Comparison of ENCODE assay signal across 14 mouse cellular contexts in the genomic region with DNA sequence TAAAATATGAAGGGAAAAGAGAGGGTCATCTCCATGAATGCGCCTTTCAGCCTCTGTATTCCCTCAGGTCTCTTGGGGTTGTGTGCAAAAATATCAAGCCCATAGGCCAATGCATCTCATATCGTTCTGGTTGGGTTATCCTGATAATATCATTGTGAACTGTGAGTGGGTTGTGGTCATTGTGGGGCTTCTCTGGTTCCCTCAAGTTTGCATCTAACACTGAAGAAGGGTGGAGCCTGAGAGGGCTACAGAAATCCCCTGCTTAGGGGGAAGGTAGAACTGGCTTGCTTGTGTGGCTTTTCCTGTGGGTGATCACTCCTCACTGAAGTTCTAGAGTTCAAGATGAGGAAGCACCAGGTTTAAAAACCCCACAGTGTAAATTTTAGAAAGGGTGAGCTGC. TPM values are rescaled to one million over a fixed set of nuclear protein-coding genes. Genes with fewer than 3 reads are reported as not detected.
DNase-seq lines count a peak whose midpoint lies in the region; ATAC-seq lines count a peak whose summit lies in the region.
"Had no signal": no experiment of that assay in that cellular context is flagged by ENCODE, and none has a peak within 500 bp of the region (broad histone marks: within the 10 kb centered on the region; RNA-seq: fewer than 3 reads in every experiment).

No protein-coding gene starts in this region.

- WGBS in forebrain, embryonic 10.5 days, result 20% methylated on average over 2 of the region's 2 CpGs
- 9% methylated on average over 2 of the region's 2 CpGs for WGBS in hindbrain, embryonic 14.5 days
- 6% methylated on average over 2 of the region's 2 CpGs for WGBS in neural tube, embryonic 12.5 days

- H3K27ac ChIP-seq in forebrain, embryonic 10.5 days, result peak overlapping the region; percentile 98
- peak overlapping the region; percentile 99 for H3K27ac ChIP-seq in hindbrain, embryonic 14.5 days
- H3K27ac ChIP-seq in neural tube, embryonic 12.5 days, result peak overlapping the region; percentile 99
- H3K27ac ChIP-seq: embryonic facial prominence, embryonic 15.5 days; heart, embryonic 15.5 days; kidney, embryonic 15.5 days; lung, embryonic 15.5 days had no signal

- H3K4me1 ChIP-seq in forebrain, embryonic 10.5 days, result peaks cover 100% of the 10 kb centered on the region
- peaks cover 76% of the 10 kb centered on the region for H3K4me1 ChIP-seq in hindbrain, embryonic 14.5 days (replicated peaks; ENCODE audit: control insufficient read depth, insufficient read depth, low read length)
- peaks cover 72% of the 10 kb centered on the region for H3K4me1 ChIP-seq in neural tube, embryonic 12.5 days

- DNase-seq in cerebellum, adult 9-11 months, result peak; percentile 13
- no peak for DNase-seq in cerebellum, postnatal 36 days
- peak; percentile 23 for DNase-seq in forebrain, embryonic 10.5 days (ENCODE audit: extremely low spot score, low spot score)
- no peak for DNase-seq in hindbrain, embryonic 14.5 days (ENCODE audit: low spot score)
- no peak for DNase-seq in right cerebral cortex, postnatal 36 days (ENCODE audit: low spot score in 2 of 2)
- no peak for DNase-seq in heart, adult 18-20 months
- DNase-seq in ovary, postnatal 14 days (ENCODE audit: low spot score), result no peak
- DNase-seq: cerebellum, postnatal 14 days; right cerebral cortex, postnatal 14 days had no signal

- H3K4me3 ChIP-seq in forebrain, embryonic 10.5 days, result peak overlapping the region; percentile 44; the same call in 1 of the 2 replicates
- H3K4me3 ChIP-seq in hindbrain, embryonic 14.5 days (replicated peaks; ENCODE audit: low read length), result no peak overlapping the region
- no peak overlapping the region for H3K4me3 ChIP-seq in neural tube, embryonic 12.5 days
- H3K4me3 ChIP-seq: embryonic facial prominence, embryonic 15.5 days; heart, embryonic 15.5 days; kidney, embryonic 15.5 days; lung, embryonic 15.5 days had no signal

- peak overlapping the region; percentile 68 for H3K4me2 ChIP-seq in hindbrain, embryonic 14.5 days (replicated peaks)
- H3K4me2 ChIP-seq in neural tube, embryonic 12.5 days (replicated peaks), result peak overlapping the region; percentile 65
- H3K4me2 ChIP-seq: embryonic facial prominence, embryonic 15.5 days; heart, embryonic 15.5 days; kidney, embryonic 15.5 days; lung, embryonic 15.5 days had no signal

- peaks cover 74% of the 10 kb centered on the region for H3K36me3 ChIP-seq in forebrain, embryonic 10.5 days (replicated peaks)
- peaks cover 35% of the 10 kb centered on the region; the same call in 1 of the 2 replicates for H3K36me3 ChIP-seq in hindbrain, embryonic 14.5 days (replicated peaks; ENCODE audit: control insufficient read depth, insufficient read depth)
- peaks cover 14% of the 10 kb centered on the region for H3K36me3 ChIP-seq in neural tube, embryonic 12.5 days
- H3K36me3 ChIP-seq: embryonic facial prominence, embryonic 15.5 days; heart, embryonic 15.5 days; kidney, embryonic 15.5 days; lung, embryonic 15.5 days had no signal

- no peaks in the 10 kb centered on the region for H3K9me3 ChIP-seq in forebrain, embryonic 10.5 days
- H3K9me3 ChIP-seq in hindbrain, embryonic 14.5 days (ENCODE audit: control insufficient read depth, low read length), result no peaks in the 10 kb centered on the region
- no peaks in the 10 kb centered on the region for H3K9me3 ChIP-seq in neural tube, embryonic 12.5 days
- H3K9me3 ChIP-seq: embryonic facial prominence, embryonic 15.5 days; heart, embryonic 15.5 days; kidney, embryonic 15.5 days; lung, embryonic 15.5 days had no signal

- H3K27me3 ChIP-seq in forebrain, embryonic 10.5 days (ENCODE audit: poor library complexity, severe bottlenecking), result peaks cover 100% of the 10 kb centered on the region
- peaks cover 6% of the 10 kb centered on the region; the same call in 1 of the 2 replicates for H3K27me3 ChIP-seq in hindbrain, embryonic 14.5 days (ENCODE audit: control insufficient read depth, insufficient read depth, low read length)
- peaks cover 28% of the 10 kb centered on the region for H3K27me3 ChIP-seq in neural tube, embryonic 12.5 days (replicated peaks)

- ATAC-seq in hindbrain, embryonic 14.5 days (ENCODE audit: low FRiP score), result no peak
- ATAC-seq in neural tube, embryonic 12.5 days (ENCODE audit: low FRiP score, low read depth), result no peak

- H3K9ac ChIP-seq in hindbrain, embryonic 14.5 days, result peak overlapping the region; percentile 80
- peak overlapping the region; percentile 100 for H3K9ac ChIP-seq in neural tube, embryonic 12.5 days
- H3K9ac ChIP-seq: embryonic facial prominence, embryonic 15.5 days; heart, embryonic 15.5 days; kidney, embryonic 15.5 days; lung, embryonic 15.5 days had no signal

RNA-seq across cellular contexts. Expression of gene Polg, which starts 47.3 kb away (rescaled TPM):
- 42.1 and 46.4 TPM in 2 replicates for polyA plus RNA-seq in forebrain, embryonic 10.5 days (2016; fragmentation: Nextera tagmentation; extraction: Ambion mirVana)
- 26.3 and 28.9 TPM in 2 replicates for polyA plus RNA-seq in hindbrain, embryonic 14.5 days (2014; fragmentation: Nextera tagmentation; extraction: Ambion mirVana)
- 45.6 and 48.5 TPM in 2 replicates for polyA plus RNA-seq in neural tube, embryonic 12.5 days (2016; fragmentation: Nextera tagmentation; extraction: Ambion mirVana)
- total RNA-seq in heart, adult 18-20 months (2021), result 10 to 100 TPM; 56.1 to 60.0 TPM

Comparison
In these comparisons a context has a peak if more than half of its experiments do, and no peak if none do; other contexts are left out.
1. DNase-seq: peak in cerebellum, adult 9-11 months (single experiment) and forebrain, embryonic 10.5 days (single experiment); none in cerebellum, postnatal 36 days (0 of 2), hindbrain, embryonic 14.5 days (single experiment), right cerebral cortex, postnatal 36 days (0 of 2), heart, adult 18-20 months (0 of 2) and ovary, postnatal 14 days (single experiment).
2. Peak in every context shown above with its lines, with median percentiles within 50 percentile points of each other: H3K27ac ChIP-seq.